Mouse (Mus musculus): ENCODE results near the gene Rimbp2. TPM values are rescaled to one million over a fixed set of nuclear protein-coding genes. Genes with fewer than 3 reads are reported as not detected.
"Not testable (repeated sequence)": the region's sequence is repeated elsewhere in the genome, so short reads cannot be mapped to it uniquely, and the experiment has no call there.

Rimbp2 gene
- total and polyA plus RNA-seq, 2 experiments, result not detected

DNA sequence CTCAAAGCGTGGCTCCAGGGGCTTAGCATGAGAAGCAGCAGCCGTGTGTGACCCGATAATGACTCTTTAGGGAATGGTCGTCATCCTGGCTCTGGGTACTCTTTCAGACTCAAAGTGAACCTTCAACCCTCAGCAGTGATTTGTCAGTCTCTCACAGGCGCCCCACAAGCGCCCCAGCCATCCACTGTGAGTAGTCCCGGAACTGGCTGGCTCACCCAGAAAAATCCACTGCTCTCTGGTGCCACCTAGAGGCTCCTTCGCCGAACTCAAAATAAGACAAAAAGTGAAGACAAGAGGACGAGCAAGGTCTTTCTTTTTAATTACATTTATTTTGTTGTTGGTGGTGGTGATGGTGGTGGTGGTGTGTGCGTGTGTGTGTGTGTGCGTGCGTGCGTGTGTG lies 18.0 kb upstream of the Rimbp2 start:
- H3K27me3 ChIP-seq (ENCODE audit: control insufficient read depth, insufficient read depth, low read length), result no peaks in the 10 kb centered on the region
- H3K79me2 ChIP-seq (ENCODE audit: control insufficient read depth, insufficient read depth, low read length), result no peaks in the 10 kb centered on the region
- WGBS, result 17% methylated on average over 14 of the region's 14 CpGs
- H3K4me3 ChIP-seq (ENCODE audit: insufficient read depth, low read depth, low read length), result no peak overlapping the region
- TF ChIP-seq CTCF (IDR thresholded peaks at IDR 0.05; ENCODE audit: low read depth, low read length) (peak; percentile 68), POLR2A (IDR thresholded peaks at IDR 0.05; ENCODE audit: extremely low read depth, insufficient read depth, low read length) (no peak)
- H3K9ac ChIP-seq (ENCODE audit: low read depth, low read length), result no peak overlapping the region
- no peaks in the 10 kb centered on the region for H3K36me3 ChIP-seq (ENCODE audit: control insufficient read depth, insufficient read depth, low read length)
- peak; percentile 18 for DNase-seq (ENCODE audit: extremely low read depth, low read depth, low spot score)
- H3K4me1 ChIP-seq (ENCODE audit: control insufficient read depth, insufficient read depth, low read length), result no peaks in the 10 kb centered on the region
- H3K27ac ChIP-seq (replicated peaks; ENCODE audit: insufficient read depth, low read depth, low read length), result no peak overlapping the region

DNA sequence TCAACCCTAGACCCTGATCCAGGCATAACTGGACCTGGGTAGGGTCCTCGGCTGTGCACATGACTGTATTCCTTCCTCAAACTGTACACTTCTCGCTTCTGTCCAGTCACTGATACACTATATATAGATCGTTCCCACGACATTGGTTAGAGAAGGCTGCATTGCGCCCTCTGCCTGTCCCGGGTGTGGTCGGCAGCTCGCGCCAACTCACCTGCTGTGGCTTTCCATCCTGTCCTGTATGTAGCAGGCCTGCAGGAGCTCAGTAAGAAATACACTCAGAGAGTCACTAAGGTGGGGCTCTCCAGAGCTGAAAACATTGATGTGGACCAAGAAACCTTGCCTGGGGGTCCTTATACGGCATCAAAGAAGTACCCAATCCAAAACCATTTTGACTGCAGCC lies 17.6 kb upstream of the Rimbp2 start:
- H3K4me3 ChIP-seq (ENCODE audit: insufficient read depth, low read depth, low read length), result no peak overlapping the region
- 66% methylated on average over 10 of the region's 10 CpGs for WGBS
- H3K9ac ChIP-seq (ENCODE audit: low read depth, low read length), result no peak overlapping the region
- H3K27me3 ChIP-seq (ENCODE audit: control insufficient read depth, insufficient read depth, low read length), result no peaks in the 10 kb centered on the region
- DNase-seq (ENCODE audit: extremely low read depth, low read depth, low spot score), result no peak
- no peaks in the 10 kb centered on the region for H3K4me1 ChIP-seq (ENCODE audit: control insufficient read depth, insufficient read depth, low read length)
- H3K79me2 ChIP-seq (ENCODE audit: control insufficient read depth, insufficient read depth, low read length), result no peaks in the 10 kb centered on the region
- H3K27ac ChIP-seq (replicated peaks; ENCODE audit: insufficient read depth, low read depth, low read length), result no peak overlapping the region
- TF ChIP-seq CTCF (IDR thresholded peaks at IDR 0.05; ENCODE audit: low read depth, low read length), result no peak
- no peak for TF ChIP-seq POLR2A (IDR thresholded peaks at IDR 0.05; ENCODE audit: extremely low read depth, insufficient read depth, low read length)
- no peaks in the 10 kb centered on the region for H3K36me3 ChIP-seq (ENCODE audit: control insufficient read depth, insufficient read depth, low read length)

DNA sequence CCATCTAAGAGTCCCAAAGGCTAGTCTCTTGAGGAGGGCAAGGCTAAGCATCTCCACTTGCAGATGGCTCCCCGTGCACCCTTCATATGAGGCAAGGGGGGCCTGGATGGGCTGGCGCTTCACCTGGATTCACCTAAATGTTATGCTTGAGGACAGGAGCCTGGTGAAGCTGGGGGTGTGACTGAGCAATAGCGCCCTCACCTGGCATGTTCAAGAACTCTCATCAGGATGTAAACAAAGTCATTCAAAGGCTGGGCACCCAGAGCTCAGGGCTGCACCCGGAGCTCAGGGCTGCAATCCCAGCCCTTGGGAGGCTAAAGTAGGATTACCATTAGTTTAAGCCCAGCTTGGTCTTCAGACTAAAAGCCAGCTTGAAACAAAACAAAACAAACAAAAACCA lies 11.1 kb upstream of the Rimbp2 start:
- Histone ChIP-seq H3K27ac (replicated peaks; ENCODE audit: insufficient read depth, low read depth, low read length) (no peak overlapping the region), H3K79me2 (ENCODE audit: control insufficient read depth, insufficient read depth, low read length) (no peaks in the 10 kb centered on the region), H3K36me3 (ENCODE audit: control insufficient read depth, insufficient read depth, low read length) (no peaks in the 10 kb centered on the region), H3K9ac (ENCODE audit: low read depth, low read length) (no peak overlapping the region), H3K4me1 (ENCODE audit: control insufficient read depth, insufficient read depth, low read length) (no peaks in the 10 kb centered on the region), H3K27me3 (ENCODE audit: control insufficient read depth, insufficient read depth, low read length) (no peaks in the 10 kb centered on the region), H3K4me3 (ENCODE audit: insufficient read depth, low read depth, low read length) (no peak overlapping the region)
- TF ChIP-seq CTCF (IDR thresholded peaks at IDR 0.05; ENCODE audit: low read depth, low read length) (0 out of 2 replicates have a peak, but pooled peaks have one; percentile 2), POLR2A (IDR thresholded peaks at IDR 0.05; ENCODE audit: extremely low read depth, insufficient read depth, low read length) (no peak)
- DNase-seq (ENCODE audit: extremely low read depth, low read depth, low spot score), result no peak
- WGBS, result 59% methylated on average over 4 of the region's 4 CpGs

DNA sequence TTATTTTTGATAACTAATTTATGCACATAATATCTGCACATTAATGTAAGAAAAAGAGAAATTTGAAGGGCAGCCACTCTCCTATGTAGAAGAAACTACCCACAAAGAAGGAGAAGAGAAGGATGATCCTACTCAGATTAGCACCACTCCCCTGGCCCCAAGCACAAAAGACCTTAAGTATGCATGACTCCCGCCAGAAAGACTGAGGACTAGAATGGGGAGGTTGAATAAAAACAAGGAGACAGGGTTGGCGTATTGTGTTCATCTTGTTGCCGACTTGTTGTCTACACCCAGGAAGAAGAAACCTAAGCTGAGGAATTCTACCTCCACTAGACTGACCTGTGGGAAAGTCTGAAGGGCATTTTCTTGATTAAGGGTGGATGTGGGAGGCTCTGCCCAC lies 5.6 kb upstream of the Rimbp2 start:
- no peak overlapping the region for H3K27ac ChIP-seq (replicated peaks; ENCODE audit: insufficient read depth, low read depth, low read length)
- H3K4me1 ChIP-seq (ENCODE audit: control insufficient read depth, insufficient read depth, low read length), result no peaks in the 10 kb centered on the region
- H3K79me2 ChIP-seq (ENCODE audit: control insufficient read depth, insufficient read depth, low read length), result no peaks in the 10 kb centered on the region
- DNase-seq (ENCODE audit: extremely low read depth, low read depth, low spot score), result no peak
- no peak overlapping the region for H3K4me3 ChIP-seq (ENCODE audit: insufficient read depth, low read depth, low read length)
- H3K9ac ChIP-seq (ENCODE audit: low read depth, low read length), result no peak overlapping the region
- WGBS, result 96% methylated on average over 3 of the region's 3 CpGs
- TF ChIP-seq POLR2A (IDR thresholded peaks at IDR 0.05; ENCODE audit: extremely low read depth, insufficient read depth, low read length) (no peak), CTCF (IDR thresholded peaks at IDR 0.05; ENCODE audit: low read depth, low read length) (no peak)
- no peaks in the 10 kb centered on the region for H3K36me3 ChIP-seq (ENCODE audit: control insufficient read depth, insufficient read depth, low read length)
- no peaks in the 10 kb centered on the region; the same call in 1 of the 2 replicates for H3K27me3 ChIP-seq (ENCODE audit: control insufficient read depth, insufficient read depth, low read length)

DNA sequence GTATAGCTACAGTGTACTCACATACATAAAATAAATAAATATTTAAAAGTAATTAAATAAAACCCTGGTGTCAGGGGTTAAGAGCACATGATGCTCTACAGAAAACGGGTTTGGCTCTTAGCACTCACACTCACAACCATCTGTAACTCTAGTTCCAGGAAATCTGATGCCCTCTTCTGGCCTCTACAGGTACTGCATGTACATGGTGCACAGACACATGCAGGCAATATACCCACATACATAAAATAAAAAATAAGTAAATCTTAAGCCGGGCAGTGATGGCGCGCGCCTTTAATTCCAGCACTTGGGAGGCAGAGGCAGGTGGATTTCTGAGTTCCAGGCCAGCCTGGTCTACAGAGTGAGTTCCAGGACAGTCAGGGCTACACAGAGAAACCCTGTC lies 1.1 kb upstream of the Rimbp2 start:
- not testable (repeated sequence) for H3K36me3 ChIP-seq (ENCODE audit: control insufficient read depth, insufficient read depth, low read length); DNase-seq (ENCODE audit: extremely low read depth, low read depth, low spot score); H3K27me3 ChIP-seq (ENCODE audit: control insufficient read depth, insufficient read depth, low read length); H3K9ac ChIP-seq (ENCODE audit: low read depth, low read length); H3K27ac ChIP-seq (replicated peaks; ENCODE audit: insufficient read depth, low read depth, low read length); H3K79me2 ChIP-seq (ENCODE audit: control insufficient read depth, insufficient read depth, low read length); H3K4me3 ChIP-seq (ENCODE audit: insufficient read depth, low read depth, low read length); H3K4me1 ChIP-seq (ENCODE audit: control insufficient read depth, insufficient read depth, low read length)
- WGBS, result 88% methylated on average over 5 of the region's 5 CpGs

DNA sequence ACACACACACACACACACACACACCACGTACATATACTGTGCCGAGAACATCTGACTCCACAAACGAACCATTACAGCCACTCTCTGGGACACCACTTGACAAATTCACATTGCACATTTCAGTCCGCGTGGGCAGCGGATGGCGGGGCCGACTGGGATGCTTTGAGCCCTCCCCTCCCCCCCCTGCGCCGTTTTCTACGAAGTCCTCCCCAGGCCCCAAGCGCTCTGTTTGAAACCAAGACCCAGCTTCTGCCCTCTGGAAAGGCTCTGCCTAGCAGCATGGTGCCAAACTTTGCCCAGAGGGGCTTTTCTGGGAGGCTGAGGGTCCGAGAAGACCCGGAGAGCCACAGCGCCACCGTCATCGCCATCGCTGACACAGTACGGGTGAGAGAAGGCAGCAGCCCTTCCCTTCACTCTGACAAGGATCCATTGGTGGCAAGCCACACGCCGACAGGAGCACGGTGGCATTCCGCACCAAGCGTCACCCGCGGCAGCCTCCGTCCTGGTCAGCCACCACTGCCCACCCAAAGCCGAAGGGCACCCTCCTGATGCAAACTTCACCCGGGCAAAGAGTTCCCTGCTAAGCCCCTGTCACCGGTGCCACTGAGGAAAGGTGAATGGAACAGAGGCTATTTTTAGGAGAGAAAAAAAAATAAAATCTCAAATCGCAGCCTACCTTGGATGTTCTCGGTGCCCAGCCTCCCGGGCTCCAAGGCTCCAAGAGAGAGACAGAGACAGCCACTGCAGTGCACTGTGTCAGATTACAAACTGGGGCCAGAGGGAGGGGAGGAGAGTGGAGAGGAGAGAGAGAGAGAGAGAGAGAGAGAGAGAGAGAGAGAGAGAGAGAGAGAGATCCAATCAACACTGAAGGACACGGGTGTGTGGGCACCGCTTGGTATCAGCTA lies 743 bp downstream of the Rimbp2 start:
- H3K36me3 ChIP-seq (ENCODE audit: control insufficient read depth, insufficient read depth, low read length), result no peaks in the 10 kb centered on the region
- no peak overlapping the region for H3K4me3 ChIP-seq (ENCODE audit: insufficient read depth, low read depth, low read length)
- TF ChIP-seq POLR2A (IDR thresholded peaks at IDR 0.05; ENCODE audit: extremely low read depth, insufficient read depth, low read length) (no peak), CTCF (IDR thresholded peaks at IDR 0.05; ENCODE audit: low read depth, low read length) (no peak)
- no peak overlapping the region for H3K27ac ChIP-seq (replicated peaks; ENCODE audit: insufficient read depth, low read depth, low read length)
- H3K9ac ChIP-seq (ENCODE audit: low read depth, low read length), result no peak overlapping the region
- H3K79me2 ChIP-seq (ENCODE audit: control insufficient read depth, insufficient read depth, low read length), result no peaks in the 10 kb centered on the region
- no peak for DNase-seq (ENCODE audit: extremely low read depth, low read depth, low spot score)
- H3K4me1 ChIP-seq (ENCODE audit: control insufficient read depth, insufficient read depth, low read length), result no peaks in the 10 kb centered on the region
- WGBS, result 2% methylated on average over 35 of the region's 35 CpGs
- no peaks in the 10 kb centered on the region; the same call in 1 of the 2 replicates for H3K27me3 ChIP-seq (ENCODE audit: control insufficient read depth, insufficient read depth, low read length)

Data from liver, adult 2 months (tissue).